In genomic region chr4:66215170-66215618, GRCm38 (mm10) we compare ENCODE assay signal across 11 mouse cellular contexts.
DNase-seq lines count a peak whose midpoint lies in the region; ATAC-seq lines count a peak whose summit lies in the region.
"Had no signal": no experiment of that assay in that cellular context is flagged by ENCODE, and none has a peak within 500 bp of the region (broad histone marks: within the 10 kb centered on the region; RNA-seq: fewer than 3 reads in every experiment).

No protein-coding gene starts in this region.

- 9% methylated on average over 9 of the region's 9 CpGs for WGBS in forebrain, embryonic 15.5 days
- WGBS in hindbrain, embryonic 14.5 days: 34% methylated on average over 9 of the region's 9 CpGs
- 64% methylated on average over 9 of the region's 9 CpGs for WGBS in intestine, embryonic 16.5 days

- H3K36me3 ChIP-seq in forebrain, embryonic 15.5 days: no peaks in the 10 kb centered on the region
- H3K36me3 ChIP-seq in hindbrain, embryonic 14.5 days (replicated peaks; ENCODE audit: control insufficient read depth, insufficient read depth): no peaks in the 10 kb centered on the region
- H3K36me3 ChIP-seq in intestine, embryonic 16.5 days (ENCODE audit: control insufficient read depth, insufficient read depth, low read length): no peaks in the 10 kb centered on the region
- H3K36me3 ChIP-seq: G1E; lung, embryonic 15.5 days had no signal

- H3K4me1 ChIP-seq in forebrain, embryonic 15.5 days: peaks cover 10% of the 10 kb centered on the region
- peaks cover 7% of the 10 kb centered on the region; the same call in 1 of the 2 replicates for H3K4me1 ChIP-seq in hindbrain, embryonic 14.5 days (replicated peaks; ENCODE audit: control insufficient read depth, insufficient read depth, low read length)
- no peaks in the 10 kb centered on the region for H3K4me1 ChIP-seq in intestine, embryonic 16.5 days (ENCODE audit: control insufficient read depth, insufficient read depth, low read length)
- H3K4me1 ChIP-seq: lung, embryonic 15.5 days had no signal

- peak; percentile 29 to 34 for DNase-seq in right cerebral cortex, postnatal 10 days (ENCODE audit: low spot score in 2 of 2)
- no peak for DNase-seq in right cerebral cortex, postnatal 4 days
- DNase-seq in hindbrain, embryonic 14.5 days (ENCODE audit: low spot score): peak; percentile 53
- no peak for DNase-seq in frontal cortex, postnatal 10 days (ENCODE audit: low spot score in 2 of 2)
- DNase-seq: kidney, adult 8-10 months; spleen, adult 18-20 months had no signal

- no peak overlapping the region for H3K4me2 ChIP-seq in forebrain, embryonic 15.5 days (replicated peaks)
- H3K4me2 ChIP-seq in hindbrain, embryonic 14.5 days (replicated peaks): no peak overlapping the region
- no peak overlapping the region for H3K4me2 ChIP-seq in intestine, embryonic 16.5 days (ENCODE audit: low read depth, low read length)
- H3K4me2 ChIP-seq: lung, embryonic 15.5 days had no signal

- H3K9me3 ChIP-seq in forebrain, embryonic 15.5 days: no peaks in the 10 kb centered on the region
- H3K9me3 ChIP-seq in hindbrain, embryonic 14.5 days (ENCODE audit: control insufficient read depth, low read length): no peaks in the 10 kb centered on the region
- H3K9me3 ChIP-seq in intestine, embryonic 16.5 days (ENCODE audit: control insufficient read depth, low read length): no peaks in the 10 kb centered on the region
- H3K9me3 ChIP-seq: lung, embryonic 15.5 days had no signal

- peak; percentile 84 for ATAC-seq in forebrain, embryonic 15.5 days (replicated peaks)
- ATAC-seq in hindbrain, embryonic 14.5 days (ENCODE audit: low FRiP score): peak; percentile 71; the same call in 1 of the 2 replicates
- ATAC-seq in intestine, embryonic 16.5 days: no peak
- no peak for ATAC-seq in frontal cortex, adult (ENCODE audit: low TSS enrichment)

- no peak overlapping the region for H3K4me3 ChIP-seq in forebrain, embryonic 15.5 days
- no peak overlapping the region for H3K4me3 ChIP-seq in hindbrain, embryonic 14.5 days (replicated peaks; ENCODE audit: low read length)
- no peak overlapping the region for H3K4me3 ChIP-seq in intestine, embryonic 16.5 days (ENCODE audit: low read length)
- H3K4me3 ChIP-seq: lung, embryonic 15.5 days had no signal

- no peak overlapping the region for H3K27ac ChIP-seq in forebrain, embryonic 15.5 days (replicated peaks)
- peak overlapping the region; percentile 2; the same call in 1 of the 2 replicates for H3K27ac ChIP-seq in hindbrain, embryonic 14.5 days
- no peak overlapping the region for H3K27ac ChIP-seq in intestine, embryonic 16.5 days (ENCODE audit: low read length)
- H3K27ac ChIP-seq: lung, embryonic 15.5 days had no signal

- no peaks in the 10 kb centered on the region for H3K27me3 ChIP-seq in forebrain, embryonic 15.5 days
- no peaks in the 10 kb centered on the region for H3K27me3 ChIP-seq in hindbrain, embryonic 14.5 days (ENCODE audit: control insufficient read depth, insufficient read depth, low read length)
- H3K27me3 ChIP-seq in intestine, embryonic 16.5 days (replicated peaks; ENCODE audit: control insufficient read depth, insufficient read depth, low read length): no peaks in the 10 kb centered on the region
- H3K27me3 ChIP-seq: lung, embryonic 15.5 days had no signal

- no peak overlapping the region for H3K9ac ChIP-seq in forebrain, embryonic 15.5 days (replicated peaks)
- 0 out of 2 replicates have a peak overlapping the region, but pooled peaks have one; percentile 18 for H3K9ac ChIP-seq in hindbrain, embryonic 14.5 days
- no peak overlapping the region for H3K9ac ChIP-seq in intestine, embryonic 16.5 days (ENCODE audit: low read depth, low read length)
- H3K9ac ChIP-seq: lung, embryonic 15.5 days had no signal

Comparison
In these comparisons a context has a peak if more than half of its experiments do, and no peak if none do; other contexts are left out.
1. DNase-seq: peak in right cerebral cortex, postnatal 10 days (2 of 2) and hindbrain, embryonic 14.5 days (single experiment); none in right cerebral cortex, postnatal 4 days (single experiment) and frontal cortex, postnatal 10 days (0 of 2).
2. ATAC-seq: peak in forebrain, embryonic 15.5 days (single experiment) and hindbrain, embryonic 14.5 days (single experiment); none in intestine, embryonic 16.5 days (single experiment) and frontal cortex, adult (single experiment).